Mouse (Mus musculus): ENCODE measurements around the gene Gm10770. TPM values are rescaled to one million over a fixed set of nuclear protein-coding genes. Genes with fewer than 3 reads are reported as not detected.
"Not testable (repeated sequence)": the region's sequence is repeated elsewhere in the genome, so short reads cannot be mapped to it uniquely, and the experiment has no call there.

Gm10770 gene
- polyA plus RNA-seq, 1 experiment: not detected

DNA sequence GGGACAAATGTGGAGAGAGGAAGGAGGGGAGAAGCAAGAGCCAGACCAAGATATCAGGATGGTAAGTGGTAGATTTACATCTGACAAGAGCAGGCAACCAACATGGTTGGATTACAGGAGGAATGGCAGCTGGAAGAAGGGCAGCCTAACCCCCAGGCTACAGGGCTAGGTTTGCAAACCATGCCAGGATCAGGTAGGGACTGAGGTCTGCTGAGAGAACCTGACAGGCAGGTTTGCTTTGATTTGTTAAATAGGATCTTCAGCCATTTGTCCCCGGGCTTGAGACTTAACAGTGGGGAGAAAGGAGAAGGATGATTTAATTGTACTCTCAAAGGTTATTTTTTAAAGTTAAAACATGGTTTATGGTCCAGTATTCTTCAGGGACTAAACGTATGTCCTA is 46.7 kb downstream of the Gm10770 start:
- WGBS: 84% methylated on average over 2 of the region's 2 CpGs
- Histone ChIP-seq H3K4me1 (ENCODE audit: control insufficient read depth, insufficient read depth, low read length) (no peaks in the 10 kb centered on the region; the same call in 1 of the 2 replicates), H3K27ac (ENCODE audit: control insufficient read depth, insufficient read depth, low read depth, low read length, poor library complexity) (no peak overlapping the region), H3K4me3 (replicated peaks; ENCODE audit: control insufficient read depth, low read depth, low read length) (no peak overlapping the region)
- TF ChIP-seq CTCF (IDR thresholded peaks at IDR 0.05; ENCODE audit: control insufficient read depth, insufficient read depth, low read length) (no peak), POLR2A (IDR thresholded peaks at IDR 0.05; ENCODE audit: borderline replicate concordance, control insufficient read depth, low read depth, low read length) (no peak)

DNA sequence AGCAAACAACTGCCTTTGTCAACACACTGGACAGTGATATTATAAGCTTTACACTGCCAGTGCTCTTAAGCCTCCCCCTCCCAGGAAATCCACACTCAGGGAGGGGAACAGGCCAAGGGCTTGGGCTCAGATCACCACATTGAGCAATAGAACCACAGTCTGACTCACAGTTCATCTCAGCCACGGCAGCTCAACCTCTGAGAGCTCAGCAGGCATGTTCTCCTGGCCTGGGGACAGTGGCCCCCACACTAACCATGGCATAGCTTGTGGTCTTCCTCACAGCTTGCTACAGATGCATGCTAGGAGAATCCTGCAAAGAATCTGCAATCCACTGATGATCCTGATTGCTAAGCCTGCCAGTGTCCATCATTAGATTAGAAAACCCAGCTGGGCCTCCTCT is 47.5 kb downstream of the Gm10770 start:
- H3K4me1 ChIP-seq (ENCODE audit: control insufficient read depth, insufficient read depth, low read length); H3K27ac ChIP-seq (ENCODE audit: control insufficient read depth, insufficient read depth, low read depth, low read length, poor library complexity); H3K4me3 ChIP-seq (replicated peaks; ENCODE audit: control insufficient read depth, low read depth, low read length): not testable (repeated sequence)
- WGBS: 45% methylated on average over 1 of the region's 1 CpGs

Other genes with a start within 250 kb of the Gm10770 start
- 3.1 and 8.3 TPM in 2 replicates for gene Zfp120, start 43.0 kb downstream of the Gm10770 start, polyA plus RNA-seq (2011; ENCODE audit: insufficient read depth, insufficient read length, low replicate concordance, missing spikeins)
- gene Gm14139, start 2.1 kb upstream of the Gm10770 start, polyA plus RNA-seq (2011; ENCODE audit: insufficient read depth, insufficient read length, low replicate concordance, missing spikeins): not detected in 2 replicates
- 0.57 TPM in 2 replicates for gene Zfp937, start 38.4 kb upstream of the Gm10770 start, polyA plus RNA-seq (2011; ENCODE audit: insufficient read depth, insufficient read length, low replicate concordance, missing spikeins)
- 2.1 TPM in 1 of 2 replicates, not detected in the other for gene Gm21994, start 75.9 kb upstream of the Gm10770 start, polyA plus RNA-seq (2011; ENCODE audit: insufficient read depth, insufficient read length, low replicate concordance, missing spikeins)
- gene Gm14124, start 77.8 kb upstream of the Gm10770 start, polyA plus RNA-seq (2011; ENCODE audit: insufficient read depth, insufficient read length, low replicate concordance, missing spikeins): 0.67 TPM in 1 of 2 replicates, not detected in the other
- gene Gm10130, start 144.0 kb upstream of the Gm10770 start, polyA plus RNA-seq (2011; ENCODE audit: insufficient read depth, insufficient read length, low replicate concordance, missing spikeins): not detected in 2 replicates
- not detected in 2 replicates for gene 3300002I08Rik, start 183.1 kb upstream of the Gm10770 start, polyA plus RNA-seq (2011; ENCODE audit: insufficient read depth, insufficient read length, low replicate concordance, missing spikeins)

Measured in bone marrow, adult 2 months (tissue).